Mouse (Mus musculus): Measurements from ENCODE around the gene Fabp7.

GRCm38 (mm10) chr10:57784876-57785150 lies at the start of gene Fabp7:
- TF ChIP-seq EP300 (optimal IDR thresholded peaks at IDR 0.05) = no peak
- TF ChIP-seq CTCF (IDR thresholded peaks at IDR 0.05; ENCODE audit: low read depth) = no peak

Measured in stomach, postnatal 0 days (tissue).